Mouse (Mus musculus) intestine, embryonic 16.5 days (tissue): ENCODE data around the gene Loxl3. TPM values are rescaled to one million over a fixed set of nuclear protein-coding genes. Genes with fewer than 3 reads are reported as not detected.

ENCODE experiments used
- ATAC-seq: fragments of 200-750 bp; cut with Nextera tagmentation; 2 replicates; pipeline ENCODE4 v1.8.0; 2017; ENCODE audit warnings: moderate TSS enrichment, moderate library complexity
- H3K27ac ChIP-seq: fragments of 300-500 bp; sonication (generic); 2 replicates; pipeline ENCODE4 v1.5.1; 2014; ENCODE audit warnings: mild to moderate bottlenecking, low read length
- H3K27me3 ChIP-seq: fragments of 300-500 bp; sonication (generic); replicated peaks from 2 replicates; pipeline ENCODE4 v1.6.1; 2014; ENCODE audit warnings: low read length, control low read depth, mixed read lengths; ENCODE audit not compliant: control insufficient read depth, insufficient read depth
- H3K36me3 ChIP-seq: fragments of 300-500 bp; sonication (generic); 2 replicates; pipeline ENCODE4 v1.6.1; 2014; ENCODE audit warnings: low read length, control low read depth; ENCODE audit not compliant: control insufficient read depth, insufficient read depth
- H3K4me1 ChIP-seq: fragments of 300-500 bp; sonication (generic); 2 replicates; pipeline ENCODE4 v1.6.1; 2014; ENCODE audit warnings: low read length, control low read depth, mixed read lengths; ENCODE audit not compliant: control insufficient read depth, insufficient read depth
- H3K4me2 ChIP-seq: fragments of 300-500 bp; sonication (generic); 2 replicates; pipeline ENCODE4 v1.6.1; 2014; ENCODE audit warnings: low read depth, low read length, control low read depth
- H3K4me3 ChIP-seq: fragments of 300-500 bp; sonication (generic); 2 replicates; pipeline ENCODE4 v1.5.1; 2014; ENCODE audit warnings: mild to moderate bottlenecking, low read length
- H3K9ac ChIP-seq: fragments of 300-500 bp; sonication (generic); 2 replicates; pipeline ENCODE4 v1.6.1; 2014; ENCODE audit warnings: low read depth, low read length
- H3K9me3 ChIP-seq: fragments of 300-500 bp; sonication (generic); 2 replicates; pipeline ENCODE4 v1.6.1; 2016; ENCODE audit warnings: low read length, control low read depth; ENCODE audit not compliant: control insufficient read depth
- WGBS: fragments of 180-500 bp; shearing (Covaris S2); extraction: QIAGEN DNeasy Blood & Tissue Kit; methylation state at CpG from one replicate; pipeline ENCODE4 v1.1.7; 2014; 5-methylcytosine and 5-hydroxymethylcytosine counted together
- polyA plus RNA-seq: library from polyadenylated mRNA; unstranded; fragments of >200 nt; fragmentation: Nextera tagmentation; extraction: Ambion mirVana; gene quantifications from 2 replicates; pipeline ENCODE4 v1.2.1, GENCODE M21; 2015

The Loxl3 gene
- polyA plus RNA-seq, 1 experiment from 2014 or later = 11.9 TPM

- Histone ChIP-seq H3K9me3 (no peaks in the 10 kb centered on the region), H3K36me3 (no peaks in the 10 kb centered on the region), H3K4me3 (peak overlapping the region; percentile 32), H3K27me3 (peaks cover 69% of the 10 kb centered on the region), H3K4me2 (peak overlapping the region; percentile 33), H3K4me1 (peaks cover 16% of the 10 kb centered on the region), H3K9ac (no peak overlapping the region), H3K27ac (no peak overlapping the region)
- 3% methylated on average over 47 of the region's 47 CpGs for WGBS
- ATAC-seq = no peak
Measured at GRCm38 (mm10) chr6:83087205-83087925, 53.4 kb downstream of the Loxl3 start.

- Histone ChIP-seq H3K27ac (no peak overlapping the region), H3K4me3 (0 out of 2 replicates have a peak overlapping the region, but pooled peaks have one; percentile 32), H3K4me2 (peak overlapping the region; percentile 33; the same call in 1 of the 2 replicates), H3K4me1 (peaks cover 16% of the 10 kb centered on the region), H3K9me3 (no peaks in the 10 kb centered on the region), H3K36me3 (no peaks in the 10 kb centered on the region), H3K9ac (no peak overlapping the region), H3K27me3 (peaks cover 65% of the 10 kb centered on the region)
- ATAC-seq = no peak
- 14% methylated on average over 9 of the region's 9 CpGs for WGBS
Measured at GRCm38 (mm10) chr6:83087926-83088260, 53.9 kb downstream of the Loxl3 start.

GRCm38 (mm10) chr6:83092416-83093127 lies 58.6 kb downstream of the Loxl3 start:
- 33% methylated on average over 6 of the region's 6 CpGs for WGBS
- Histone ChIP-seq H3K36me3 (no peaks in the 10 kb centered on the region), H3K9ac (no peak overlapping the region), H3K9me3 (no peaks in the 10 kb centered on the region), H3K4me2 (no peak overlapping the region), H3K4me1 (peaks cover 4% of the 10 kb centered on the region), H3K4me3 (no peak overlapping the region), H3K27me3 (peaks cover 21% of the 10 kb centered on the region), H3K27ac (no peak overlapping the region)
- no peak for ATAC-seq

GRCm38 (mm10) chr6:83095968-83096367 lies 62.0 kb downstream of the Loxl3 start:
- Histone ChIP-seq H3K4me3 (no peak overlapping the region), H3K36me3 (no peaks in the 10 kb centered on the region), H3K9ac (no peak overlapping the region), H3K27me3 (no peaks in the 10 kb centered on the region), H3K9me3 (no peaks in the 10 kb centered on the region), H3K4me1 (0 out of 2 replicates have a peak, but pooled peaks cover 3% of the 10 kb centered on the region), H3K27ac (no peak overlapping the region), H3K4me2 (no peak overlapping the region)
- no peak for ATAC-seq
- WGBS = 51% methylated on average over 6 of the region's 6 CpGs

GRCm38 (mm10) chr6:83098411-83098810 lies 64.4 kb downstream of the Loxl3 start:
- no peaks in the 10 kb centered on the region for H3K27me3 ChIP-seq
- H3K27ac ChIP-seq = no peak overlapping the region
- H3K4me1 ChIP-seq = peaks cover 16% of the 10 kb centered on the region
- no peak overlapping the region for H3K4me2 ChIP-seq
- no peaks in the 10 kb centered on the region for H3K9me3 ChIP-seq
- no peak for ATAC-seq
- no peaks in the 10 kb centered on the region for H3K36me3 ChIP-seq
- H3K4me3 ChIP-seq = no peak overlapping the region
- no peak overlapping the region for H3K9ac ChIP-seq
- 54% methylated on average over 2 of the region's 2 CpGs for WGBS

DNA sequence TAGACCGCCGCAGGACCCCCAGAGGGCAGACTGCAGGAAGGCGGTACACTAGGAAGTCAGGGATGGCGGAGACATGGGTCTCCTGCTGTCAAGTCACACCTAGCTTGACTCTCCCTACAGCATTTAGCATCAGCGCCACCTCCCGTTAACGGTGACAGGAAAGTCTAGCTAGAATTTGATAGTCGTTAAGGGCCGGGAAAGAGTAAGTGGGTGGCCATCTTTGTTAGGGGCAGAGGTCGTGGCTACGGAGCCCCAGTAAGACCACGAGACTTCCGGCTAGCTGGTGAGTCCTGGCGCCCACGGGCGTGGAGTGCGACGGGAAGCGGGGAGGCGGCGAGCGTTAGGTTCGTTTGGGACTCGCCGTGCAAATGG lies 67.3 kb downstream of the Loxl3 start, which contains the start of the genes Ccdc142 and Gm42688:
Ccdc142 (plus strand) TSS at position 286 of the 372 bp plus-strand sequence.
Gm42688 (plus strand) TSS at position 302 of the 372 bp plus-strand sequence.
- Histone ChIP-seq H3K27ac (peak within 1 kb of the TSS; percentile 90), H3K9me3 (no peaks in the 10 kb centered on the region), H3K9ac (peak within 1 kb of the TSS; percentile 88), H3K4me2 (peak within 1 kb of the TSS; percentile 97), H3K27me3 (no peaks in the 10 kb centered on the region), H3K4me3 (peak within 1 kb of the TSS; percentile 80), H3K36me3 (no peaks in the 10 kb centered on the region), H3K4me1 (peaks cover 18% of the 10 kb centered on the region)
- ATAC-seq = peak; percentile 89
- under 1% methylated on average over 25 of the region's 25 CpGs for WGBS

- H3K36me3 ChIP-seq = no peaks in the 10 kb centered on the region
- H3K27me3 ChIP-seq = no peaks in the 10 kb centered on the region
- H3K9ac ChIP-seq = peak overlapping the region; percentile 88
- WGBS = 0% methylated on average over 73 of the region's 74 CpGs
- H3K4me3 ChIP-seq = peak overlapping the region; percentile 80
- H3K4me1 ChIP-seq = peaks cover 18% of the 10 kb centered on the region
- peak; percentile 86 for ATAC-seq
- H3K4me2 ChIP-seq = peak overlapping the region; percentile 97
- H3K27ac ChIP-seq = peak overlapping the region; percentile 90
- H3K9me3 ChIP-seq = no peaks in the 10 kb centered on the region
Measured at GRCm38 (mm10) chr6:83101688-83102556, 67.9 kb downstream of the Loxl3 start.
